Mouse (Mus musculus) brain, embryonic 14.5 days (tissue): Measurements from ENCODE around the gene Shisa9.

Experiments
- CTCF ChIP-seq: fragments of 200-500 bp; IDR thresholded peaks from 2 replicates; pipeline ENCODE4 v1.5.1; 2012; ENCODE audit warnings: inconsistent platforms, mild to moderate bottlenecking, moderate library complexity, borderline replicate concordance; ENCODE audit not compliant: insufficient read depth, insufficient read length; ENCODE audit errors: extremely low read depth
- POLR2A ChIP-seq: fragments of 200-500 bp; IDR thresholded peaks from 2 replicates; pipeline ENCODE4 v1.6.1; 2012; ENCODE audit warnings: mild to moderate bottlenecking, inconsistent platforms, borderline replicate concordance; ENCODE audit not compliant: poor library complexity, insufficient read depth, insufficient read length, severe bottlenecking; ENCODE audit errors: extremely low read depth

DNA sequence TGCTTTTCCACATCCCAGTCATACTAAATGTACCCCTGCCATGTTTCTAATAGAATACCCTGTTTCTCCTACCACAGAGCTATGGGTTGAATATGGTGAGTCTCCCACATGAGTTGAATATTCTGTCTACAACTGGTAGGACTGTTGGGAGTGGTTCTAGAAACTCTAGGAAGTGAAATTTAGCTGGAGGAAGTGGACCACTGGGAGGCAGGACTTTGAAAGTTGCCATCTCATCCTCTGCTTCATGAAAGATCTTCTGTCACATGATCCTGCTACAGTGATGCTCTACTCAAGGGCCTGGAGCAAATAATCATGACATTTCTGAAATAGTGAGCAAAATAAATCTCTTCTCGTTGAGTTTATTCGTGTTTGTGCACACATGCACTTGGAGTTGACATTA, 7.2 kb upstream of the Shisa9 start:
- TF ChIP-seq POLR2A (no peak), CTCF (no peak)
